Comparison of ENCODE assay signal across 19 mouse cellular contexts in genomic region chr13:29092166-29092565, GRCm38 (mm10).
"Had no signal": no experiment of that assay in that cellular context is flagged by ENCODE, and none has a peak within 500 bp of the region (broad histone marks: within the 10 kb centered on the region; RNA-seq: fewer than 3 reads in every experiment).

No protein-coding gene starts in this region.

- H3K27me3 ChIP-seq: midbrain, embryonic 12.5 days; neural tube, embryonic 13.5 days; neural tube, embryonic 15.5 days had no signal

- H3K9ac ChIP-seq: liver, embryonic 14.5 days; lung, embryonic 14.5 days; midbrain, embryonic 12.5 days; neural tube, embryonic 13.5 days; neural tube, embryonic 15.5 days had no signal

- H3K4me3 ChIP-seq: midbrain, embryonic 10.5 days; midbrain, embryonic 12.5 days; myocyte; neural tube, embryonic 13.5 days; neural tube, embryonic 15.5 days had no signal

- H3K4me2 ChIP-seq: lung, embryonic 14.5 days; midbrain, embryonic 12.5 days; neural tube, embryonic 13.5 days; neural tube, embryonic 15.5 days had no signal

- H3K4me1 ChIP-seq: midbrain, embryonic 10.5 days; midbrain, embryonic 12.5 days; neural tube, embryonic 13.5 days; neural tube, embryonic 15.5 days had no signal

- H3K36me3 ChIP-seq: midbrain, embryonic 10.5 days; midbrain, embryonic 12.5 days; neural tube, embryonic 13.5 days; neural tube, embryonic 15.5 days had no signal

- ATAC-seq: midbrain, embryonic 16.5 days had no signal

- DNase-seq: lung, adult 18-20 months; lung, embryonic 14.5 days; lung, postnatal 10 days; lung, postnatal 4 days; midbrain, embryonic 14.5 days; retina, postnatal 1 day; right cerebral cortex, adult 18-20 months; right cerebral cortex, postnatal 25 days; right cerebral cortex, postnatal 4 days; spleen, adult 18-20 months; thymus, postnatal 14 days; thymus, postnatal 36 days had no signal

- H3K9me3 ChIP-seq: midbrain, embryonic 10.5 days; neural tube, embryonic 13.5 days; neural tube, embryonic 15.5 days had no signal

- H3K27ac ChIP-seq: liver, embryonic 14.5 days; midbrain, embryonic 10.5 days; midbrain, embryonic 12.5 days; neural tube, embryonic 13.5 days; neural tube, embryonic 15.5 days had no signal
